Mouse (Mus musculus) spleen, postnatal 10 days (tissue): Measurements from ENCODE around the gene Fbxw2.
"Not testable (repeated sequence)": the region's sequence is repeated elsewhere in the genome, so short reads cannot be mapped to it uniquely, and the experiment has no call there.

ENCODE experiments used
- DNase-seq, 2 experiments: peaks; one replicate each; pipeline ENCODE4 v3.0.0; 2021 to 2022; ENCODE audit warnings: low spot score in 2 of 2

Gene Fbxw2

DNA sequence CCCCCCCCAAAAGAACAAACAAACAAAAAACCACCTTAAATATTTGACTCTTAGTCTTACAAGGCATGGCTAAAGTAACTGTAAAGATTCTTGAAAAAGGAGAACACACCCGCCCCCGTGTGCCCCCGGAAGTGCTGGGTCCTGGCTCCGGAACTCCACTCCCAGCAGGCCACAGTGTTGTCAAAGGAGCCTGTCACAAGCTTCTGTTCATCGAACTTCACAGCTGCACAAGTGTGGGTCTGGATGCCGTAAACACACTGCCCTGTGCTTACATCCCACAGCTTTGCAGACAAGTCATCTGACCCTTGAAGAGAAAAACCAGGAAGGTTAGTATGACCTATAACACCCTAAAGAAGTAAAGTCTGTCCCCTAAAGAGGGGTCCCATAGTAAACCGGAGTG, 13.4 kb downstream of the Fbxw2 start:
- no peak for DNase-seq

DNA sequence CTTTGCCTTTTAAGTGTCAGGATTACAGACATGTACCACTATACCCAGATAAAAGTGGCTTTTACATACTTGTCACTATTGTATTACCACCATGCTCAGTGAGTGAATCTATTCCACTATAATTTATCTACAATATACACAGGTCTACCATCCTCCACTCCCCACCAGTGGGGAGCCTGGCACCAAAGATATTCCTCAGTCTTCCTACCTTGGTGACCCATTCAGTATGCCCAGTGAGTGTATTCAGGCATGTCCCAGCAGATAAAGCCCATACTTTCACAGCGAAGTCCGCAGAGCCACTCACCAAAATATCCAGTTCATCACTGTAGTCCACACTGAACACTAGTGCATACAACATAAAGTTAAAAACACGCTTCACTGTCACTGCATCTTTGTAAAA, 15.3 kb downstream of the Fbxw2 start:
- no peak for DNase-seq

DNA sequence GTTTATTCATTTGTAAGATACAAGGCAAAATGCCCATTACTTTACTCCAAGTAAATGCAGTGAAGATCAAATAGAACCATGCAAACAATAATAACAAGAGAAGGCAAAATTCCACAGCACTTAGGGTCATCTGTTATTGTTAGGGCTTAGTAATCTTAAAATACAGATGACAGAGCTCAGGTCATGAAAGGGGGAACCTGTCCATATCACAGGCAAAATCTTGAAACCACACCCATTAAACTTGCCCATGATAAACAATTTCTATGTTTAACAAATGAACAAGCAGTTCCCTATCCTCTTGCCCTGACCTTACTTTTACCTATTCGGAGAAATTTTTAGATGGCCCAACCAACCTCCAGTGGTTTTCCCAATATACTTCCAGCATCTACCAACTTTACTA, 16.5 kb downstream of the Fbxw2 start:
- DNase-seq: no peak

DNA sequence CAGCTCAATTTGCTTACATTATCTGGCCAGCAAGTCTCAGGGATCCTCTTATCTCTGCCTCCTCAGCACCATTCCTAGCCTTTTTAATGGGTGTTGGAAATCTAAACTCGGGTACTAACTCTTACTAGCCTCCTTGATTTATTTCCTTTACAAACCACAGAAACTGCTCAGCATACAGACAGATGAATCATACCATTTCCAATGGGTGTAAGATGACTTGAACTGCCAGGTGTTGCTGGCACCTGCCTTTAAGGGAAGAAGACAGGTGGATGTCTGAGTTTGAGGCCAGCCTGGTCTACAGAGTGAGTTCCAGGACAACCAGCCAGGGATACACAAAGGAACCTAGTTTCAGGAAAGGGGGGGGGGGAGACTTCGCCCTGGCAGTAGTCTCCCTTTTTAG, 18.1 kb downstream of the Fbxw2 start:
- no peak for DNase-seq

DNA sequence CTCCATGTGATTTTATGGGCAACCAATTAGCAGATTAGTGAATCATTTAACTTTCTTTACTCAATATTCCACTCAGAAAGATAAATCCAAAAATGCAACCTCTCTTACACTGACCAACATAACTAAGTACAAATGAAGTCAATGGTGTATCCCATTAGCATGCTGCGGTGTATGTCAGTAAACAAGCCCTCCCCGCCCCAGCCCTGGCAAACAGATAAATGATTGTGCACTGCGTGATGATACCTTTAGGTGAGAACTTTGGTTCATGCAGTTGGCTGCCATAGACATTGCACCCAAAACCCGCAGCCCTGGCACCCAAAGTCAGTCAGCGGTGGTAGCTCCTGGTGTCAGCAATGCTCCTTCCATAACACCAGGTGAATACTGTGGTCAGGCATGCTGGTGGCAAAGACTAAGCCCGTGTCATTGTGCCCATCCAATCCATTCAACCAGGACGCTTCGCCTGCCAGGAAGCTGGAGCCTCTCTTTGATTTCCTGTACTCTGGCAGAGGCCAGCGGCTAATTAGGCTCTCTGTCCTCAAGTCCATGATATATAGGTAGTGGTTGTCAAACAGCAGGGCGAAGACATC, 20.7 kb downstream of the Fbxw2 start:
- no peak for DNase-seq

DNA sequence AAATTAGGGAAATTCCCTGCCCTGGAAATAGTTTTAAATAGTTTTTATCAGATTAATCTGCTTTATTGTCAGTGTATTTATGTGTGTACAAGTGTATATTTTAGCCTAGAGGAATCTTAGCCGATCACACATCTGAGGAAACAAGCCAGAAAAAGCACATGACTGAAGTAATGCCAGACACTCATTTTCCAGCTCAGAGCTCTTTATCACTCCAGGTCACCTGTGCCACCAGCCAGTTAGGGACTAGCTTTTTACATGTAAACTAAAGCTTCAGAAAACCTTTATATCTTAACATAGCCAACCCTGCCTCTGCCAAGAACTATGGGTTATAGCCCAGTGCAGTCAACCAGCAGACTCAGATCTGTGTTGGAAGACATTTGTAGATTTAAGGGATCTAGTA, 21.3 kb downstream of the Fbxw2 start:
- DNase-seq: peak in 1 of 2 experiments; percentile 53

DNA sequence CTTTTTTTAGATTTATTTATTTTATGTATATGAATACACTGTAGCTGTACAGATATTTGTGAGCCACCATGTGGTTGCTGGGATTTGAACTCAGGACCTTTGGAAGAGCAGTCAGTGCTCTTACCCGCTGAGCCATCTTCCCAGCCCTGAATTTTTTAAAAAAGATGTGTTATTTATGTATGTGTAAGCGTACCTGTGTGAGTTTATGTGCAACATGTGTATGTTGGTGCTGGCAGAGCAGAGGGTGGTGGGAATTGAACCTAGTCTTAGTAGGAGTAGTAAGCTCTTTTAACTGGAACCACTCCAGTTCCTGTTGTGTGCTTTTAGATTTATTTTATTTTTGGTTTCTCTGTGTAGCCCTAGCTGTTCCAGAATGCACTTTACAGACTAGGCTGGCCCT, 21.9 kb downstream of the Fbxw2 start:
- DNase-seq: no peak

DNA sequence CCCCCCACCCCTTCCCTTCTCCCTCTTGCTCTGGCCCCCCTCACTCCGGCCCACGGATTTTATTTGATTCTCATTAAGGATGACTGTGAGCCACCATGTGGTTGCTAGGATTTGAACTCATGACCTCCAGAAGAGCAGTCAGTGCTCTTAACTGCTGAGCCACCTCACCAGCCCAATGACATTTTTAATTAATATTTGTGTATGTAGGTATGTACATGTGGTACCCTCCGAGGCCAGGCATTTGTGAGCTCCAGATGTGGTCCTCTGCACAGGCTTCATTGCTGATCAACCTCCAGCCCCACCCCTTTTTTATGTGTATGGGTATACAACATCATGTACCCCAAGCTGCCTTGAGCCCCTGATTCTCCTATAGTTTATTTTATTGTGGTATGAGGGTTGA, 22.4 kb downstream of the Fbxw2 start:
- no peak for DNase-seq

DNA sequence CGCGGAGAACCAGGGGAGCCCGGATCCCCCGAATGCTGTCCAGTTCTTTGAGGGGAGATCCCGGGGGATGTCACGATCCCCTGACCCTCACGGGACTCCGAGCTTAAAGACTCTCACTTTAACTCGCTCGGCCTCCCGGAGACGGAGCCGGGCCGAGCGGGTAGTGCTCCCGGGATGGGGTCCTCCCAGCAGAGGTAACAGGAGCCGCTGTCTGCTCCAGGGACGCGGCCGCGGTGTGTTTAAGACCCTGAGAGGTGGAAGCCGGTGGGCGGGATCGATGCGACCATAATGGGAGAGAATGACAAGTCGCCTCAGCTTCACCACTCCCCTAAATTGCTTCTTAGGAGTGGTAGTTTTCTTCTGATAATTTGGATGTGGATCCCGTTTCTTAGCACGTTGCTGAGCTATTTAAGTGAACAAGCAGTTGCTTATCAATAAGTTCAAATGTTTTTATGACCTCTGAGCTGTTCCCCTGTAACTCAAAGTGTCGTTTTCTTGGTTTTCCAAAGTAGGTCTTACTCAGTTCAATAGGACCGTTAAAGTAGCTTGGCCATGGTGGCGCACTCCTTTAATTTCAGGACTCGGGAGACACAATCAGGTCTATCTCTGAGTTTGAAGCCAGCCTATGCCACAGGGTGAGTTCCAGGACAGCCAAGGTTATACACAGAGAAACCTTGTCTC, 23.4 kb downstream of the Fbxw2 start:
- peak; percentile 52 to 66 for DNase-seq

DNA sequence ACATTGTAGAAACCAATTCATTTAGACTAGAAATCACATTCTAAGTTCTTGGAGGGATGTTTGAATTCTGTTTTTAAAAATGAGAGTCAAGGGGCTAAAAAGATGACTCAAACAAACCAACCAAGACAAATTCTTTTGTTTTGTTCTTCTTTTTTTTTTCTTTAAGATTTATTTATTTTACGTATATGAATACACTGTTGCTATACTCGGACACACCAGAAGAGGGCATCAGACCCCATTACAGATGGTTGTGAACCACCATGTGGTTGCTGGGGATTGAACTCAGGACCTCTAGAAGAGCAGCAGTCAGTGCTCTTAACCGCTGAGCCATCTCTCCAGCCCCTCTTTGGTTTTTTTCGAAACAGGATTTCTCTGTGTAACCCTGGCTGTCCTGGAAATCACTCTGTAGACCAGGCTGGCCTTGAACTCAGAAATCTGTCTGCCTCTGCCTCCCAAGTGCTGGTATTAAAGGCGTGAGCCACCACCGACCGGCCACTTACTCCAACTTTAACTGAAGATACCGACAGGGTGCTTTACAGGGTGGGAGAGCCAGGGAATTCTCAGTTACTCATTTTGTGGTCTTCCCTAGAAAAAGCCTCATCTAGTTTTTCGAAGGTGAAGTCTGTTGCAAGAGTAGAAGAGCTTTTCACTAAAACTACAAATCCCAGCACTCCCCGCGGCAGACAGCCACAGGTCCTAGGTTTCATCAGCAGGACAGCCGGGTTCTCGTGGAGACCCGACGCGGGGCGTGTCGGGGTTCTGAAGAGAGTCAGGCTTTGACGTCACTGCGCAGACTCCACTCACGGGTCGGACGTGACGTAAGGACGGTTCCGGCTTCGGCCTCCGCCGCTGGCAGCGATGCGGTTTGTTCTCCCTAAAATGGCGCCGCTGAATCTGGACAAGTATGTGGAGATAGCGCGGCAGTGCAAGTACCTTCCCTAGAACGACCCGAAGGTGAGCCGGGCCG, 24.3 kb downstream of the Fbxw2 start:
- peak; percentile 93 to 98 for DNase-seq

DNA sequence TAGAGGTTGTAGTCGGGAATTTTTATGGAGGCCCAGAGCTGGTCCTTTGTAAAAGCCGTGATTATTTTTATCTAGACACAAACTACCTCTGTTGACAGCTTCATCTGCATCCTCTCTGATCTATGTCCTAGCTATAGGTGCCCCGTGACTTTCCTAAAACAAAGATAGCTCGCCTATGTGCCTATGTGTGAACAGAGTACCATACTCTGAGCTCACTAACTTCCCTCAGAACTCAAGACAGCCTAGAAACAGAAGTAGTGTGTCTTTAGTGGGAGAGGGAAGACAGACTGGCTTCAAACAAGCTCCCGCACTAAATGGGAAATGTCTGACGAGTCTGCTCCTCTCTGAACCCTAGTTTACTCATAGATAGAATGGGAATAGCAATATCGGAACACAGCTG, 25.7 kb downstream of the Fbxw2 start:
- DNase-seq: no peak

DNA sequence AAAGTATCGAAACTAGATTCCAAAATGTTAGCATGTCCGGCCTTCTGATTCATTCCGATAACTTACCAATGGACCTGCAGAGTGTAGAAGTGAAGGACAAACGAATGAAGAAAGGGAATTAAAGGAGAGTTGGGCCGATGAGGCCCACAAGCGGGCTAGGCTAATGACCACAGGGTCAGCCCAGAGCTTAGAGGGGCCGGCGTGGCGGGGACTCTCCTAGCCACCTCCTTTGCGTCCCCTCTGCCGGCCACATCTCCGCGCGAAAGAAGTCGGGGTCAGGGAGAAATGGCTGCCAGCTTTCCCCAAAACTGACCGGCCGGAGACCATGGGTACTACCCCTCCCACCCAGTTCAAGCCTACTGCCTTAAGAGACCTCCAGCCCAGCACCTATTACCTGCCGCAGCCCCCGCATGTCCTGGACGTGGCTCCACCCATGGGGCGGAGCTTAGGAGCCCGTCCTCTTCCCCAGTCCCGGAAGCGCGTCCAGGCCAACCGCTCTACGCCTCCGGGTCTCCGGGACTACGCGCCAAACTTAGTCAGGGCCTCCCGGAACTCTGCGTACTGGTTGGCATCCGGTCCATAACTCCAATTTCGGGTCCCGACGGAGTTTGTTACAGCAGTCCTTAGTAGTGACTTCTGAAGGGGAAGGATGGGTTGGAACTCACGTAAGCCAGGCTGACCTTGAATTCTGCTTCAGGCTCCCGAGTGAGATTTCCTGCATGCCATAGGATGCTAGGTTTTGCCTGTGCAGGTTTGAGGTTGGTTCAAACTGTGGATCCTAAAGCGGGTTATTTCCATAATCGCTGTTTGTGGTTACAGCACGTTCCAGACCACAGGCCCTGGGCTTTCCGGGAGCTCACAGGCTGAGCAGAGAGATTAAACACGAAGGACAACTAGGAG, 26.5 kb downstream of the Fbxw2 start, which contains the start of gene Rabepk:
Rabepk (minus strand) TSS at position 556 of the 900 bp plus-strand sequence.
- DNase-seq: peak; percentile 78 to 89

DNA sequence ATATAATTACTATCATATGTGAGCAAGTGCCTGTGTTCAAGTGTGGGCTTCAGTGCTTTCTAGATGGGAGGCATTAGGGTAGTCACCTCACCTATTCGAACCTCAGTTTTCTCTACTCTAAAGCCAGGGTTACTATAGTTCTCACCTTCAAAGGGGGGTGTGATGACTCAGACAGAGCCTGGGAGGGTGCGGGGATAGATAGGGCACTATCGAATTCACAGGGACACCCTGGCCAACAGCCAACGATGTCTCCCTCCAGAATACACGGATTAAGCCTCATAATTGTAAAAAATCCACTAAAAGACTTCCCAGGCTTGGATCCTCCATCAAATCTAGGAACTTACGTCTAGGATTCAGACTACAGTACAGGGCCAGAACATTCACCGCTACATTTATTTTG, 30.7 kb downstream of the Fbxw2 start:
- DNase-seq: peak in 1 of 2 experiments; percentile 62

DNA sequence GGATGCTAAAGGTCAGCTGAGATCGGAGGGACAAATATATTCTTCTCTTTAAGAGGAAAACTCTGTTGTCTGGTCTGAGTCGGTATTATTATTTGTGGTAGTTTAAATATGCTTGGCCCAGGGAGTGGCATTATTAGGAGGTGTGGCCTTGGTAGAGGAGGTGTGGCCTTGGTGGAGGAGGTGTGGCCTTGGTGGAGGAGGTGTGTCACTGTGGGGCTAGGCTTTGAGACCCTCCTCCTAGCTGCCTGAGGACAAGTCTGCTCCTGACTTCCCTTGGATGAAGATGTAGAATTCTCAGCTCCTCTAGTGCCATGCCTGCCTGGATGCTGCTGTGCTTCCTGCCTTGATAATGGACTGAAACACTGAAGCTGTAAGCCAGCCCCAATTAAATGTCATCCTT, 31.6 kb downstream of the Fbxw2 start:
- DNase-seq: no peak

DNA sequence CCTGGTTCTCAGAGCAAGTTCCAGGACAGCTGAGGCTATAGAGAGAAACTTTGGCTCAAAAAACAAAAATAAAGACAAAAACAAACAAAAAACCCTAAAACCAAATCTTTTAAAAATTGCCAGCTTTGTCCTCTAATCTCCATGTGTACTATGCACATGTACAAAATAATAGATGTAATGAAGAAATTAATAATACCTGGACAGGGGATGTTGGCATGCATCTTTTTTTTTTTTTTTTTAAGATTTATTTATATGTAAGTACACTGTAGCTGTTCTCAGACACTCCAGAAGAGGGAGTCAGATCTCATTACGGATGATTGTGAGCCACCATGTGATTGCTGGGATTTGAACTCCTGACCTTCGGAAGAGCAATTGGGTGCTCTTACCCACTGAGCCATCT, 33.6 kb downstream of the Fbxw2 start:
- not testable (repeated sequence) for DNase-seq

DNA sequence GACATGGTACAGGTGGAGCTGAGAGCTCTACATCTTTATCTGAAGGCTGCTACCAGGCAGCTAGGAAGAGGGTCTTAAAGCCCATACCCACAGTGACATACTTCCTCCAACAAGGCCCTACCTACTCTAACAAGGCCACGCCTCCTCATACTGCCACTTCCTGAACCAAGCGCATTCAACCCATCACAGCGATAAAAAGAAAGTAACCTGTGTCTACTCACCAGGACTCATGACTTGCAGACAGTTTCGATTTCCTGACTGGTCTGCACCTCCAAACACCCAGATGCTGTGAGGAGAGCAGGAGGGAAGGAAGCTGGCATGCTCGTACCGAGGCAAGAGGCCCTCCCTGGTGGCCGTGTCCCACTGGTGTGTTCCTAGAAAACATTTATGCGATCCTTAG, 35.8 kb downstream of the Fbxw2 start:
- peak in 1 of 2 experiments; percentile 65 for DNase-seq

DNA sequence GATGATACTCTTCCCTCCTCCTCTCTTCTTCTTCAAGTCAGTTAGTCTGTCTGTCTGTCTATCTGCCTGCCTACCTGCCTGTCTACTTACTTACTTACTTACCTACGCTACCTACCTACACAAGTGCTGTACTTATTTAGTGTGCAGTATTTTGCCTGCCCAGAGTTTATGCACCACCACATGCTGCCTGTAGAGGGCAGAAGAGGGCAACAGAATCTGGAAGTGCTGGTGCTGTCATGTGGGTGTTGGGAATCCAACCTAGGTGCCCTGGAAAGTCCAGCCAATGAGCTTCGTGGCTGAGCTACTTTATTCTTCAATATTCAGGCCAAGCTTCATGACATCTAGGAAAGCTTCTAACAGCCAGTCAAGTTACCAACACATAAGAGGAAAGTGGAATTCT, 42.0 kb downstream of the Fbxw2 start:
- DNase-seq: peak; percentile 78 to 80

DNA sequence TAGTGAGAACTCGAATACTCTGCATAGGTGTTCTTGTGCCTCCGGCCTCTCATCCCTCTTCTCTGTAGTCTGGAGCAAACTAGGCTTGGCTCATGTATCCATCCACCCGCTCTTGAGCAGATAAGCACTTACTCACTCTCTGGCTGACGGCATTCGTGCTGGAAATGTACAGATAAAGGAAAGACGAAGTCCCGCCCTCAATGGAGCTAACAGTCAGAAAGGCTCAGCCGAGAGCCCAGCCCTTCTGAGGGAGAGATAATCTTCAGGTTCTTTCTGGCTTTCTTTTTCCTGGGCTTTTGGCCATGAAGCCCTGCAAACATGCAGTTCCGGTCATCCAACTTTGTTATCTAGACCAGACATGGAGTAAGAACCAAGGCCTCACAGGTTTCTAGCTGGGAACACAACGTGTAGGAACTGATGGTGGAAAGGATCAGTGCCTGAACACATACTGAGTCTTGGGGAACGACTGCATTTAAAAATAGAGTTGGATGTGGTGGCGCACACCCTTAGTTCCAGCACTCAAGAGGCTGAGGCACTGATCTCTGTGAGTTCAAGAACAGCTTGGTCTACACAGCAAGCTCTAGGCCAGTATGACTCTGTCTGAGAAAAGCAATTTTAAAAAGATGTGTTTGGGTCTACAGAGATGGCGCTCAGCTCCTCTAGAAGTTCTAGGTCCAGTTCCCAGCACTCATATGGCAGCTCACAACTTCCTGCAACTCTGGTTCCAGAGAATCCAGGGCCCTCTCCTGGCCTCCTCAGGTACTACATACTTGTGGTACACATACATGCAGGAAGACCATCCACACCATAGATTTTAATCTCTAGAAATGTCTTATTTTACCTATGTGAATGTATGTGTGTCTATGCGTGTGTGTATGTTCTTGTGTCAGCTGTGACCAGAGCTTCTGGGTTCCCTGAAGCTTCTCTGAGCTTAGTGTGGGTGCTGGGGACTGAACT, 42.8 kb downstream of the Fbxw2 start:
- DNase-seq: peak; percentile 65 to 80

DNA sequence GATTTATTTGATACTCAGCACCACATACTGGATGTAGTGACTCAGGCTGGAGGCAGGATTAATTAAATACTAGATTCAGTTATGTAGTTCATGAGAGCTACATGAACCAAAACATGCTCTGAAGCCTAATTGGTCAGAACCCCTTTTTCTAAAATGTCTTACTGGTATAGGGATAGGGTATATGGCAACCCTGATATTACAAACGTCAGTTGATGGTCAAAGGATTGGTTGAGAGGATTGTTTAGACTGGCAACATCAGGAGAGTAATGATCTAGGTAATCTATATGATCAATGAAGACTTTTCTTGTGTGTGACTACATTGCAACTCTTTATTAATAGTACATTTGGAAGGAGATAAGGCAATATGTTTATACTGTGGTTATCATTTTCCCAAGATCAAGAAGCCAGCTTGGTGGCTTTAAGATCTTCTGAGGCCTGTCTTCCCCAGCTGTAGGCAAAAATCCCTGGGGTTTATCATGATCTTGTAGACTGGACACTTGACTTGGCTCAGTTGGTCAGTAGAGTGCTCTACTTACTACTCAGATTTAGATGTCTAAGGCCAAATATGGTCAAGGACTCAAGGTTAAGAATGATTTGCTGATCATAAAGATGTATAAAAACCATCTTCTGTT, 48.8 kb downstream of the Fbxw2 start:
- no peak for DNase-seq

DNA sequence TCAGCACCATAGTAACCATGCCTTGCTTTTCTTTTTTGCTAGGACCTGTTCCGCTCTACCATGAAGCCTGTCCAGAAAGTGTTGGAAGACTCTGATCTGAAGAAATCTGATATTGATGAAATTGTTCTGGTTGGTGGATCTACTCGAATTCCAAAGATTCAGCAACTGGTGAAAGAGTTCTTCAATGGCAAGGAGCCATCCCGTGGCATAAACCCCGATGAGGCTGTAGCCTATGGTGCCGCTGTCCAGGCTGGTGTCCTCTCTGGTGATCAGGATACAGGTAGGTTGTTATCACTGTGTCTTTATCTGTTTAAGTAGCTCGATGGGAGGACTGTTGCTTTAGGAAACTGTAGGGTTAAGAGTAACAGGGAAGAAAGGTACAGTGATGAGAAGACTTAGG, 51.6 kb downstream of the Fbxw2 start:
- DNase-seq: no peak
